Mouse (Mus musculus) hindbrain, embryonic 12.5 days (tissue): ENCODE measurements at regions not wholly inside any gene's neighbourhood (a gene's known extent, or its start where the extent isn't known, plus 50 kb on each side); places are given as distances from the start of the nearest gene placed in this dataset.

Experiments
- ATAC-seq: fragments of 200-750 bp; cut with Nextera tagmentation; 2 replicates; pipeline ENCODE4 v1.8.0; 2017; ENCODE audit warnings: moderate TSS enrichment; ENCODE audit not compliant: low FRiP score
- H3K27ac ChIP-seq: fragments of 300-500 bp; sonication (generic); 2 replicates; pipeline ENCODE4 v1.5.1; 2016; ENCODE audit warnings: mild to moderate bottlenecking
- H3K27me3 ChIP-seq: fragments of 300-500 bp; sonication (generic); 2 replicates; pipeline ENCODE4 v1.6.1; 2016; ENCODE audit warnings: mild to moderate bottlenecking
- H3K36me3 ChIP-seq: fragments of 300-500 bp; sonication (generic); 2 replicates; pipeline ENCODE4 v1.6.1; 2016; ENCODE audit warnings: mild to moderate bottlenecking
- H3K4me1 ChIP-seq: fragments of 300-500 bp; sonication (generic); 2 replicates; pipeline ENCODE4 v1.6.1; 2016
- H3K4me2 ChIP-seq: fragments of 300-500 bp; sonication (generic); replicated peaks from 2 replicates; pipeline ENCODE4 v1.6.1; 2016; ENCODE audit warnings: mild to moderate bottlenecking
- H3K4me3 ChIP-seq: fragments of 300-500 bp; sonication (generic); 2 replicates; pipeline ENCODE4 v1.5.1; 2016; ENCODE audit warnings: mild to moderate bottlenecking
- H3K9ac ChIP-seq: fragments of 300-500 bp; sonication (generic); 2 replicates; pipeline ENCODE4 v1.6.1; 2016; ENCODE audit warnings: mild to moderate bottlenecking, moderate library complexity
- H3K9me3 ChIP-seq: fragments of 300-500 bp; sonication (generic); replicated peaks from 2 replicates; pipeline ENCODE4 v1.6.1; 2016; ENCODE audit warnings: mild to moderate bottlenecking
- WGBS: fragments of 180-500 bp; shearing (Covaris S2); methylation state at CpG from one replicate; pipeline ENCODE4 v1.1.7; 2016; 5-methylcytosine and 5-hydroxymethylcytosine counted together

DNA sequence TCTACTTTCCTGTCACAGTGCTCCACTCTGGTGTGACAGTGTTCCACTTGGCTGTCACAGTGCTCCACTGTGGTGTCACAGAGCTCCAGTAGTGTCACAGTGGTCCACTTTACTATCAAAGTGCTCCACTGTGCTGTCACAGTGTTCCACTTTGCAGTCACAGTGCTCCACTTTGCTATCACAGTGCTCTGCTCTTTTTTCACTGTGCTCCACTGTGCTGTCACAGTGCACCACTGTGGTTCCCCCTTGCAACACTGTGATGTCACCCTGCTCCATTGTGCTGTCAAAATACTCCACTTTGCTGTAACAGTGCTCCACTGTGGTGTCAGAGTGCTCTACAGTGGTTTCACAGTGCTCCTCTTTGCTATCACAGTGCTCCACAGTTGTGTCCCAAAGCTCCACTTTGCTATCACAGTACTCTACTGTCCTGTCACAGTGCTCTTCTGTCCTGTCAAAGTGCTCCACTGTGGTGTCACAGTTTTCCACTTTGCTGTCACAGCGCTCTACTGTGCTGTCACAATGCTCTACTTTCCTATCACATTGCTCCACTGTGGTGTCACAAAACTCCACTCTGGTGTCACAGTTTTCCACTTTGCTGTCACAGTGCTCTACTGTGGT lies 77.8 kb upstream of the Trpm1 start:
- H3K4me3 ChIP-seq, result no peak overlapping the region
- H3K27ac ChIP-seq, result no peak overlapping the region
- H3K9ac ChIP-seq, result no peak overlapping the region
- H3K4me2 ChIP-seq, result no peak overlapping the region
- H3K36me3 ChIP-seq, result no peaks in the 10 kb centered on the region
- 93% methylated on average over 1 of the region's 1 CpGs for WGBS
- H3K9me3 ChIP-seq, result no peaks in the 10 kb centered on the region
- H3K27me3 ChIP-seq, result no peaks in the 10 kb centered on the region
- no peak for ATAC-seq
- H3K4me1 ChIP-seq, result no peaks in the 10 kb centered on the region

DNA sequence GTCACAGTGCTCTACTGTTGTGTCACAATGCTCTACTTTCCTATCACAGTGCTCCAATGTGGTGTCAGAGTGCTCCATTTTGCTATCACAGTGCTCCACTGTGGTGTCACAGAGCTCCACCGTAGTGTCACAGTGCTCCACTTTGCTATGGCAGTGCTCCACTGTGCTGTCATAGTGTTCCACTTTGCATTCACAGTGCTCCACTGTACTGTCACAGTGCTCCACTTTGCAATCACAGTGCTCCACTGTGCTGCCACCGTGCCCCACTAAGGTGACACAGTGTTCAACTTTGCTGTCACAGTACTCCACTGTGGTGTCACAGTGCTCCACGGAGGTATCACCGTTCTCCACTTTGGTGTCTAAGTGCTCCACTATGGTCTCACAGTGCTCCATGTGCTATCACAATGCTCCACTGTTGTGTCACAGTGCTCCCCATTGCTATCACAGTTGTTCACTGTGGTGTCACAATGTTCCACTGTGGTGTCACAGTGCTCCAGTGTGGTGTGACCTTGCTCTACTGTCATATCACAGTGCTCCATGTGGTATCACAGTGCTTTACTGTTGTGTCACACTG lies 78.9 kb upstream of the Trpm1 start:
- Histone ChIP-seq H3K4me1 (no peaks in the 10 kb centered on the region), H3K36me3 (no peaks in the 10 kb centered on the region), H3K4me2 (no peak overlapping the region), H3K9me3 (no peaks in the 10 kb centered on the region), H3K27ac (no peak overlapping the region), H3K27me3 (no peaks in the 10 kb centered on the region), H3K9ac (no peak overlapping the region), H3K4me3 (no peak overlapping the region)
- WGBS, result 91% methylated on average over 4 of the region's 4 CpGs
- no peak for ATAC-seq

- 90% methylated on average over 4 of the region's 4 CpGs for WGBS
These were observed 79.4 kb upstream of the Trpm1 start for GRCm38 (mm10) chr7:64074186-64074585.

DNA sequence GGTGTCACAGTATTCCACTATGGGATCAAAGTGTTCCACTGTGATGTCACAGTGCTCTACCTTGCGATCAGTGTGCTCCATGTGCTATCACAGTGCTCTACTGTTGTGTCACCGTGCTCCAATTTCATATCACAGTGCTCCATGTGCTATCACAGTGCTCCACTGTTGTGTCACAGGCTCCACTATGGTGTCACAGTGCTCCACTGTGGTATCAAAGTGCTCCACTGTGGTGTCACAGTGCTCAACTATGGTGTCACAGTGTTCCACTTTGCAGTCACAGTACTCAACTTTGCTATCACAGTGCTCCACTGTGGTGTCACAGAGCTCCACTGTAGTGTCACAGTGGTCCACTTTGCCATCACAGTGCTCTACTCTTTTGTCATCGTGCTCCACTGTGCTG lies 79.9 kb upstream of the Trpm1 start:
- WGBS, result 94% methylated on average over 3 of the region's 3 CpGs
- no peak for ATAC-seq
- H3K9ac ChIP-seq, result no peak overlapping the region

More at GRCm38 (mm10) chr7:64074186-64074585, 79.4 kb upstream of the Trpm1 start:
- no peak overlapping the region for H3K9ac ChIP-seq
- no peaks in the 10 kb centered on the region for H3K9me3 ChIP-seq
- no peak for ATAC-seq
- no peaks in the 10 kb centered on the region for H3K4me1 ChIP-seq
- no peaks in the 10 kb centered on the region for H3K27me3 ChIP-seq
- H3K36me3 ChIP-seq, result no peaks in the 10 kb centered on the region
- H3K4me2 ChIP-seq, result no peak overlapping the region
- no peak overlapping the region for H3K27ac ChIP-seq
- no peak overlapping the region for H3K4me3 ChIP-seq

DNA sequence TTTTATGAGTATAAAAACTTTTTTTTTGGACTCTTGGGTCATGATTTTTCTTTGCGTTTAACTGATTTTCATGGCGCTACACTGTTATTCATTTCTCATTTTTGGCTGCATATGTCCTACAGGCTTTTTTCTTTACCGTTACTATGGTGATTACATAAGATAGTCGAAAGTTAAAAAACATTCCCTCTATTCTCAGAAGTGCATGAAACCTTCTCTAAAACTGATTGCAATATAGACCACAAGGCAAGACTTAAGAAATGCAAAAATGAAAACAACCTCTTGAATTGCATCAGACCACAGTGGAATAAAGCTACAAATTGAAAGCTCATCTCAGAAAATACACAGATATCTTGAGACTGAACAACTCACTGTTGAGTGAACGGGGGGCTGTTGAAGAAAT lies 82.7 kb upstream of the Trpm1 start:
- Histone ChIP-seq H3K4me3 (no peak overlapping the region), H3K27me3 (no peaks in the 10 kb centered on the region), H3K4me1 (no peaks in the 10 kb centered on the region), H3K36me3 (no peaks in the 10 kb centered on the region), H3K9ac (no peak overlapping the region), H3K27ac (no peak overlapping the region), H3K9me3 (no peaks in the 10 kb centered on the region), H3K4me2 (no peak overlapping the region)
- 92% methylated on average over 5 of the region's 5 CpGs for WGBS
- ATAC-seq, result no peak

More for the DNA sequence above, 79.9 kb upstream of the Trpm1 start:
- Histone ChIP-seq H3K4me3 (no peak overlapping the region), H3K36me3 (no peaks in the 10 kb centered on the region), H3K9me3 (no peaks in the 10 kb centered on the region), H3K27ac (no peak overlapping the region), H3K4me2 (no peak overlapping the region), H3K27me3 (no peaks in the 10 kb centered on the region), H3K4me1 (no peaks in the 10 kb centered on the region)

DNA sequence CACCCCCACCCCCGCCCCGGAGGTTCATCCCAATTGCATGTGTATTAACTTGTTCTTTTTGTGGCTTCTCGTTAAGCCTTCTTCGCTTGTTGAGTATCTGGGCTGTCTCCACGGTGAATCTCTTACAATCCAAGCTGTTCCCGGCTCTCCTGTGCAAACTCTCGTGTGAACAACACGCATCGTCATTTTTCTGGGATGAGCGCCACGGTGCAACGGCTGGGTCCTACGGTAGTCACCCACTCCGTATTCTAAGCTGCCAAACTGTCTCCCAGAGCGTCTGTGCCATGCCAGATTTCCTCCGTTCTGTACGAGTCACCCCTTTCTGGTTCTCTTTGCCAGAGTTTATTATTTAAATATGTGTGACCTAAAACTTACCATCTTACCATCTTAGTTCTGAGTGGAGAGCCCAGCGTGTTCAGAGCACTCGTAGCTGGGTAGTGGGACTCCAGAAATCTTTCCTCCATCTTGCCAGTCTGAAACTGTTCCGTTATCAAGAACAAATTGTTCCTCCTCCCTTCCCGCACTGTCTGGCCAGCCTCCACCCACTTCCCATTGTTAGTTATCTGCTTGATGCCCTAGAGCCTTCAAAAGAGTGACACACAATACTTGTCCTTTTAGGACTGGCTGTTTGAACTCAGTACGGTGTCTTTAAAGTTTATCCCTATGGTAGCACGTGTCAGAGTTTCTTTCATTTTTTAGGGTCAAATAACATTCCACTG lies 87.9 kb upstream of the Trpm1 start:
- H3K9me3 ChIP-seq, result no peaks in the 10 kb centered on the region
- no peaks in the 10 kb centered on the region for H3K27me3 ChIP-seq
- no peak overlapping the region for H3K27ac ChIP-seq
- no peaks in the 10 kb centered on the region for H3K4me1 ChIP-seq
- no peaks in the 10 kb centered on the region for H3K36me3 ChIP-seq
- H3K4me3 ChIP-seq, result no peak overlapping the region
- 85% methylated on average over 23 of the region's 23 CpGs for WGBS
- H3K9ac ChIP-seq, result no peak overlapping the region
- no peak overlapping the region for H3K4me2 ChIP-seq
- ATAC-seq, result no peak

GRCm38 (mm10) chr7:64064460-64065241 lies 89.0 kb upstream of the Trpm1 start:
- no peaks in the 10 kb centered on the region for H3K36me3 ChIP-seq
- ATAC-seq, result no peak
- H3K4me2 ChIP-seq, result no peak overlapping the region
- WGBS, result 88% methylated on average over 7 of the region's 7 CpGs
- no peak overlapping the region for H3K9ac ChIP-seq
- H3K27me3 ChIP-seq, result no peaks in the 10 kb centered on the region
- no peaks in the 10 kb centered on the region for H3K9me3 ChIP-seq
- no peak overlapping the region for H3K27ac ChIP-seq
- H3K4me1 ChIP-seq, result no peaks in the 10 kb centered on the region
- no peak overlapping the region for H3K4me3 ChIP-seq

DNA sequence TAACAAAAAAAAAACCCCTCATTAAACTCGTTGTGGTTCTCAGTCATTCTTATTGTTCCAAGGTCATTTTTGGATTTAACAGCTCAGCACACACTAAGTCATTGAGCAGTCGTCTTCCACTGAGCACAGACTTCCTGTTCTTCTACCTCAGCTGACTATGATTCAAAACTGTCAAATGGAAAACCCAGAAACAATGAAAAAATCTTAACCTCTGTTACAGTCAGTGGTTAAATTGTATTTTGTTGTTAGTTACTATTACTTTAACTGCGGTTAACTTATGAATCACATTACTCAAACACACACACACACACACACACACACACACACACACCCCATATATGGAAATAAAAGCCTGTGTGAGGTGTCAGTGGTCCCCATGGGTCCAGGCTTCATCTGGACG lies 92.5 kb upstream of the Trpm1 start:
- no peak overlapping the region for H3K4me2 ChIP-seq
- H3K27ac ChIP-seq, result no peak overlapping the region
- ATAC-seq, result no peak
- H3K4me3 ChIP-seq, result no peak overlapping the region
- no peak overlapping the region for H3K9ac ChIP-seq
- no peaks in the 10 kb centered on the region for H3K9me3 ChIP-seq
- peaks cover 12% of the 10 kb centered on the region for H3K4me1 ChIP-seq
- H3K27me3 ChIP-seq, result no peaks in the 10 kb centered on the region
- 75% methylated on average over 4 of the region's 4 CpGs for WGBS
- H3K36me3 ChIP-seq, result no peaks in the 10 kb centered on the region

DNA sequence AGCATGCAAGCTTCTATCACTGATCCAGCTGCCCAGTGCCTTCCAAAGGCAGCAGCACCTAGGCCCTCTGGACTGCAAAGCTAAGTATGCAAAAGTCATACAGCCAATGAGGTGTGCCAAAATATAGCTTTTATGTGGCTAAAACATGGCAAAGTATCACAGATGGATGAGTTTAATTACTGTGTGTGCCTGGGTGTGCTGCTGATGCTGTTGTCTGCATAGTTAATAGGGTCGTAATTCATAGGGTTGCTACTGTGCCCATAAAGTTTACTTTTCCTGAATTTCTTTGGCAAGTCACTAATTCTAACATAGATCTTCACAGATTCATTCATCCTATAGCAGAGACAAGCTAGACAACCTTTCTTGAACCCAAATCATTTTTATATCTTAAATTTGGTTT lies 93.1 kb upstream of the Trpm1 start:
- no peak overlapping the region for H3K4me2 ChIP-seq
- 93% methylated on average over 1 of the region's 1 CpGs for WGBS
- no peak for ATAC-seq
- H3K4me1 ChIP-seq, result peaks cover 12% of the 10 kb centered on the region
- no peaks in the 10 kb centered on the region for H3K36me3 ChIP-seq
- H3K27ac ChIP-seq, result no peak overlapping the region
- H3K9ac ChIP-seq, result no peak overlapping the region
- H3K27me3 ChIP-seq, result no peaks in the 10 kb centered on the region
- no peaks in the 10 kb centered on the region for H3K9me3 ChIP-seq
- H3K4me3 ChIP-seq, result no peak overlapping the region

GRCm38 (mm10) chr7:64060051-64060450 lies 93.6 kb upstream of the Trpm1 start:
- Histone ChIP-seq H3K4me2 (no peak overlapping the region), H3K27me3 (no peaks in the 10 kb centered on the region), H3K4me3 (no peak overlapping the region), H3K36me3 (no peaks in the 10 kb centered on the region), H3K9ac (no peak overlapping the region), H3K9me3 (no peaks in the 10 kb centered on the region), H3K4me1 (peaks cover 12% of the 10 kb centered on the region), H3K27ac (no peak overlapping the region)
- 0% methylated on average over 1 of the region's 1 CpGs for WGBS
- ATAC-seq, result no peak

GRCm38 (mm10) chr7:64058282-64058872 lies 95.3 kb upstream of the Trpm1 start:
- Histone ChIP-seq H3K36me3 (no peaks in the 10 kb centered on the region), H3K27ac (peak overlapping the region; percentile 30; the same call in 1 of the 2 replicates), H3K4me2 (no peak overlapping the region), H3K9ac (no peak overlapping the region; the same call in none of the 2 replicates), H3K4me3 (no peak overlapping the region), H3K4me1 (peaks cover 12% of the 10 kb centered on the region), H3K27me3 (no peaks in the 10 kb centered on the region), H3K9me3 (no peaks in the 10 kb centered on the region)
- WGBS, result 34% methylated on average over 4 of the region's 4 CpGs
- no peak for ATAC-seq

GRCm38 (mm10) chr7:64057873-64058272 lies 95.8 kb upstream of the Trpm1 start:
- ATAC-seq, result 0 out of 2 replicates have a peak, but pooled peaks have one; percentile 45
- Histone ChIP-seq H3K4me2 (no peak overlapping the region), H3K27me3 (no peaks in the 10 kb centered on the region), H3K9ac (peak overlapping the region; percentile 38; the same call in 1 of the 2 replicates), H3K4me3 (no peak overlapping the region), H3K9me3 (no peaks in the 10 kb centered on the region), H3K4me1 (peaks cover 12% of the 10 kb centered on the region), H3K27ac (peak overlapping the region; percentile 30; the same call in 1 of the 2 replicates), H3K36me3 (no peaks in the 10 kb centered on the region)
- WGBS, result 59% methylated on average over 4 of the region's 4 CpGs
